Mouse (Mus musculus): ENCODE measurements around the gene Crim1. TPM values are rescaled to one million over a fixed set of nuclear protein-coding genes. Genes with fewer than 3 reads are reported as not detected.
"Not testable (repeated sequence)": the region's sequence is repeated elsewhere in the genome, so short reads cannot be mapped to it uniquely, and the experiment has no call there.

Gene Crim1
- total RNA-seq, 2 experiments from 2014 or later, result 19.3 to 20.1 TPM

DNA sequence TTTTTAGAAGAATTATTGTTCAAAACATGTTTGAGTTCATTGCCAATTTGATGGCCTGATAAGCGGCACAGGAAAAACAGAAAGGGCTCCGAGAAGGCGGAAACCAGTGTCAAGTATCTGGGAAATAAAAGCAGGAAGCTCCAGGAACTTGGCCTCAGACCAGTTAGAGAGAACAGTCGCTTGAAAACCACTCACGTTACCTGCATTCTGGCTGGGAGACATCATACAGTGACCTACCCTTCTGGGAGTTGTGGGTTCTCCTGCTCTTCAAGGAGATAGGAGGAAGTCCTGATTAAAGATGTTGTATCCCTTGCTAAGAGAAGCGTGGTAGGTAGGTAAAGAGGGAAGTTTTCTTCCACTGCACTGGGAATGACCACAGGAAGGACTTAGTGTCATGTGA is 44.7 kb downstream of the Crim1 start:
- intact Hi-C loops (cut with DNase I; ENCODE audit: low total_unique reads), result no loop called here
- DNase-seq, result no peak

DNA sequence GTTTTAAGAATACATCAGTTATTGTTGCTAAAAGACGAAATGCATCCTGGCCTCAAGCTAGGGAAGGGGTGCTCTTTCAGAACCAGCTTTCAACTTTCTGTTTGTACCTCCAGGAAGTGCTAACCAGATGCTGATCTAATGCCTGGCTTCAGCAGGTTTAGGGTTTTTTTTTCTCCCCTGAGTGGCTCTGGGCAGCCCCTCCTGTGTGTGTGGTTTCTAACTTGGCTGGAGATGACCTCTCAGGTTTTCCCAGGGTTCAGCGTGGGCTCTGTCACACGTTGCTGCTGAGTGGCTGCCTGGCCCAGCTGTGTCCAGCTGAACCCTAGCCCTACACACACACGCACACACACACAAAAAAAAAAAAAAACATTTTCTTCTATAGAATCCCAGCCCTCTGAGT is 45.4 kb downstream of the Crim1 start:
- intact Hi-C loops (cut with DNase I; ENCODE audit: low total_unique reads), result no loop called here
- DNase-seq, result no peak

DNA sequence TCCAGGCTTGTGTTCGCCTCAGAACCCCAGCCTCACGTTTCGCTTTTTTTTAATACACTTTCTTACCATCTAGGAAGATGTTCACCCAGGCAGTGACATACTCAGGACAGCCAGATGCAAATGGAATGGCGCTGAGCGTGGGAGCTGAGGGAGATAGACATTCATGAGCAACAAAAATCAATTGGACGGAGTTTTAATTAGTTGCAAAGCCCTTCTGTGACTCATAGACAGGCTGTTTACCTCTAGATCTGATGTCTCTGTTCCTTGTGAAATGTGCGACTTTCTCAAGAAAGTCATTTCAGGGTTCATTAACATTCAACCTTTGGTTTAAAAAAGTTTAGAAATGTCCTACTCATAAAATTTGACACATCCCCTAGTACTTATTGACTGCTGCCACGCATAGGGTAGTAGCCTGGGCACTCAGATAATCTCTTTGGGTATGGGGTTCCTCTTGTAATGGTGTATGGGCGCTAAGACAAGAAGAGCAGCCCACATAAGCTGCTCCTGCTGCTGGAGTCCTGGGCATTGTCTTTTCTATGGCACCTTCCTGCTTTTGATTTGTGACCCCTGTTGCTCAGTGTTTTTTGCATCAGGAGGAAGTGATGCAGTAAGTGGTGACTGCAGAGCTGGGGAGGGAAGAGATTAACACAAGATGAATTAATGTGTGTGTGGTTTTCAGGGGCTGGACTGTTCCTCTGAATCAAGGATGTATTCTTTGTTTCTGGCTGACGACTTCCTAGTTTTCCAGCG is 46.8 kb downstream of the Crim1 start:
- intact Hi-C loops (cut with DNase I; ENCODE audit: low total_unique reads), result no loop called here
- DNase-seq, result no peak

DNA sequence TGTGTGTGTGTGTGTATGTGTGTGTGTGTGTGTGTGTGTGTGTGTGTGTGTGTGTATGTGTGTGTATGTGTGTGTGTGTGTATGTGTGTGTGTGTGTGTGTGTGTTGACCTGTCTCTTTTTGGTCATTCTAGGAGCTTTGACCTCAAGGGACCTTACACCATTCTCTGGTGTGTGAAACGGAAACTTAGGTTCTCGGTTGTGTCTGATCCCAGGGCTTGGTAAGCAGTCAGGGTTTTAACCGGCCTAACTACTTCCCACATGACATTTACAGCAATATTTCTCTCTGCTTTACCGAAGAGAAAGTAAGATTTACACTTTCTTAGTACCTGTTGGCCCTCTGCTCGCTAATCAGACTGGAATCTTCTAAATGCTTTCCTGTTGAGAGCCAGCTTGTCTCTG is 48.1 kb downstream of the Crim1 start:
- DNase-seq, result no peak
- intact Hi-C loops (cut with DNase I; ENCODE audit: low total_unique reads), result no loop called here

DNA sequence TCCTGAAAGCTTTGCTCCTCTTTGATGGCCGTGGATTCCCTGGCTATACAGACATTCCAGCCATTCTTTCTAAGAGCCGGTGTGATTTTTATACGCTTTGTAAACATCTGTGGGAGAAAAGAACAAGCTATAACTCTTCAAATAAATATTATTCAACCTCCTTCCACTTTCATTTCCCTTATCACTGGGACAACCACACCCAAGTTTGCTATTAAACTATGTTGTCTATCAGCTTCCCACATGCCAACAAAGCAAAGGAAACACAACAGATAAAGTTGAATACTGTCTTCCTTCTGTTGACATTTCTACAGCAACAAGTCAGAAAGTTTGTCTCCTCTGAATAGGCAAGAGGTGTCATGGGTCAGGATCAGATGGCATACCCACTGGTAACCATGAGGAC is 48.9 kb downstream of the Crim1 start:
- no peak for DNase-seq
- intact Hi-C loops (cut with DNase I; ENCODE audit: low total_unique reads), result no loop called here

DNA sequence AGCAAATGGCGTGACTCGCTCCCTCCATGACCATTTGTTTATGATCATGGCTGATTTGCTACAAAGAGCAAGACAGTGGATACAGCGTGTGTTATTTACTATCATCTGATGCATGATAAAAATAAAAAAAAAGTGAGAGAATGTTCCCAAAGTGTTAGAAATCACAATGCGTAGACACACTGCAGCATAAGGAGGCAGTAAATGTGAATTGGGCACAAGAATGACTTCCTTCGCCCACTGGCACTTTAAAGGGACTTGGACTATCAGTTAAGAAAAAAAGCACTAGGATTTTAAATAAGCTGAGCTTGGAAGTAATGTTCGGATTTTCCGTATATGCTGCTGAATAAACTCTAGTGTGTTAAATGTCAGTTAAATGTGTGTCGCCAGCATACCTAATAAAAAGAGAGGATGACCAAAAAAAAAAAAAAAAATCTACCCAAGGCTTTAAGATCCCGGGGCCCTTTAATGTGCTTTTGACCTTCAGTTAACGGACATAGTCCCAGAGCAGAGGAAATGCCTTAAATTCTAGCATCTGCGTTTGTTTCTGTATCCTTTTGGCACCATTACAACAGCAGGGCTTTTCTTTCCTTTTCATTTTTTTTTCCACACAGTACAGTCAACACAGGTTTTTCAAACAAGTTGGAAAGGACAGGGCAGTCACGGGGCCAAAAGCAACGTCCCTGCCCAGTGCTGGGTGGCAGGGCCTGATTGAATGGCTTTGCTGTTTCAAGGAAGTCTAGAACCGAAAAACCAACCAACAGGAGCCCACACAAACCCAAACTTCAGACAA is 50.3 kb downstream of the Crim1 start:
- DNase-seq, result peak; percentile 21
- intact Hi-C loops (cut with DNase I; ENCODE audit: low total_unique reads), result no loop called here

DNA sequence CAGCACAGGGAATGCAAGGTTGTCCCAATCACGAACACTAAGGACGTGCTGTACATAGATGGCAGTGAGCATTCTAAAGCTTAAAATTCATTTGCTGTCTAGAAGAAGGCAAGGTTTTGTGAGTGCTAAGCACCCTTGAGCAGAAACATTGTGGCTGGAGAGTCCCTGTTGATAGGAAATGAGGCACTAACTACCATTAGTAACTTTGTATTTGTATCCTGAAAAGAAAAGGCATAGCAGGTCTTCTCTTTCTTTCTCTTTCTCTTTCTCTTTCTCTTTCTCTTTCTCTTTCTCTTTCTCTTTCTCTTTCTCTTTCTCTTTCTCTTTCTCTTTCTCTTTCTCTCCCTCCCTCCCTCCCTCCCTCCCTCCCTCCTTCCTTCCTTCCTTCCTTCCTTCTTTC is 53.5 kb downstream of the Crim1 start:
- DNase-seq; intact Hi-C loops (cut with DNase I; ENCODE audit: low total_unique reads): not testable (repeated sequence)

DNA sequence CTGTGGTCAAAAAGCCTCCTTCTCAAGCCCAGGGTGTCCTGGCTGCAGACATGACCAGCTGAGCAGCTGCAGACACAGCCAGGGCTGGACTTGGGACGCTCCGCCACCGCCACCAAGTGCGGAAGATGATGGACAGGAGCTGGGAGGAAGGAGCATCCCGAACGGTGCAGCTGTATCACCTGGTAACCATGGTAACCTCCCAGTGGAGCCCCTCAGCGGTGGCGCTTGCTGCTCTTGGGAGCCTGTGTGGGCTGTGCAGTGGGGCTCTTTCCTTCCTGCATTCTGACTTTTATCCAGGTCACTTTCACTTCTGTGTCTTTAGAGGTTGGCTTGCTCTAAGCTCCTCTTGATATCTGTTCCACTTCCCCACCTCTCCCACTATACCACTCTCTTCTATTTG is 54.2 kb downstream of the Crim1 start:
- intact Hi-C loops (cut with DNase I; ENCODE audit: low total_unique reads), result no loop called here
- peak; percentile 15 for DNase-seq

DNA sequence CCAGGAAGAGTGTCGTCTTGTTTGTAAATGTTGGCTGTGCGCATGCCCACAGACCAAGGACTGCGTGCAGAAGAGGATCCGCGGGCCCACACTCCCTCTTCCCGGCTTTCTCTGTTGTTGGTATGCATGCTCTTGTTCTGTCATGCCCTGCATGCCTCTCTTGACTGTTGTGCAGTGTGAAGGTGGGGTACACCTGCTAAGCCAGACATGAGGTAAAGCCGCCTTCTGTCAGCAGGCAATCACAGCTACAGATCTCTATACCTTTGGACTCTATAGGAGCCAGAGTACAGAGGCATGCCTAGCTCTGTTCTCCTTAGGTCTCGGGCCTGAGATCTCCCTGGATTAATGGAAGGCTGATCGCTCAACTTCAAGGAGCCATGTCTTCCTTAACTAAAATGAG is 55.7 kb downstream of the Crim1 start:
- intact Hi-C loops (cut with DNase I; ENCODE audit: low total_unique reads), result no loop called here

DNA sequence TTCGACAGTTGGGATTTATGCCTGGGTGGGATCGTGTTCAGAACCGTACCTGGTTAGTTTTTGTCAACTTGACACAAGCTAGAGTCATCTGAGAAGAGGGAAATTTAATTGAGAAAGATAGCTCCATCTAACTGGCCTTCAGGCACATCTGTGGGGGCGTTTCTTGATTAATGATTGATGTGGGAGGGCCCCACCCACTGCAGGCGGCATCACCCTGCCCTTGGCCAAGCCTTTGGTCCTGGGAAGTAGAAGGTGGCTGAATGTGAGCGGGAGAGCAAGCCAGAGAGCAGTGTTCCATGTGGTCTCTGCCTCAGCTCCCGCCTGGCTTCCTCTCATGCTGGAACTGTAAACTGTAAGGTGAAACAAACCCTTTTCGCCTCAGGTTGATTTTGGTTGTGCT is 56.5 kb downstream of the Crim1 start:
- DNase-seq, result no peak
- intact Hi-C loops (cut with DNase I; ENCODE audit: low total_unique reads), result no loop called here

More for the DNA sequence above, 55.7 kb downstream of the Crim1 start:
- no peak for DNase-seq

DNA sequence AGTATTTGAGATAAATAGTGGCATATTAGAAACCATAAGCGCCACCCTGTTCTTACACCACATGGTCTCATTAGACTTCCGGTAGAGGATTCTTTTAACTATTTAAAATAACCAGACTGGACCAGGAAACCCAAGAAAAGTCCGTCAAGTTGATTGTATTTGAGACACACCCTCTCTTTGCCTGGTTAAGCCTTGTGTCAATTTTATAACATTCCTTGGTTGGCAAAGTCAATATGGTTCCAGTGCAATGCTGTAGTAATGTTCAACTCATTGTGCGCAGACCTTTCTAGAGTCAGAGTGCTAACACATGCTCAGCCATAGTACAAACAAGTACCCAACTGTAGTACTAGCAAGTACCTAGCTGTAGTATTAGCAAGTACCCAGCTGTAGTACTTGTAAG is 61.6 kb downstream of the Crim1 start:
- DNase-seq, result no peak
- intact Hi-C loops (cut with DNase I; ENCODE audit: low total_unique reads), result no loop called here

DNA sequence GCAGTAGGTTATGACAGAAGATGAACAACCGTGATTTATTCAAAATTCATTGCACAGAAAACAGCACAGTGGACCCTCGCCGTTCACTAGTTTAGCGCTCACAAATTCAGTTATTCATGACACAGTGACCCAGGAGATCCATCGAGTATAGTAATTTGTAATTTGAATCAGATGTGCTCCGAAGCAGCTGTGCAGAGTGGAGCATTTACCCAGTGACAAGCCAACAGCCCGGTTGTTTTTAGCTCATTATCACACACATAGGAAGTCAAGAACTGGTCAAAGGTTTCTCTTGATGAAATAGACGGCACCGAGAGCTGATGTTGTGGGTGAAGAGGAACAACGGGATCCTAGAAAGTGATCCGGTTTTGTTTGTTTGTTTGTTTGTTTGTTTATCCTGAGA is 64.1 kb downstream of the Crim1 start:
- DNase-seq, result no peak
- intact Hi-C loops (cut with DNase I; ENCODE audit: low total_unique reads), result no loop called here

DNA sequence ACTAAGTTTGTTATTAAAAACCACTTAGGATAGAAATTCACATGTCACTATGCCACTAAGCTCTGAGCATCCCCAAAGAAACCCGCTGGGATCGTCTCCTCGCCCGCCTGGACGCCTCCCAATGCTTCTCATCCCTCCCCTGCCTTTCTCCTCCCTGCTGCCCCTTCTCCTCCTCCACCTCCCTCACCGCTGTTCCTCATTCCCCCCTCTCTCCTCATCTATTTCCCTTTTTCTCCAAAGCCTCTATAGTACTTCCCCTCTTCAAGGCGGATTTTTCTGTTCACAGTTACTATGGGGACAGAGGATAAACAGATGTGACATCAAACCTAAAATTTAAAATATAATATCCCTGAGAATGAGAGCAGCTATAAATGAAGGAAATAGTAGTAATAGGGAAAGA is 65.1 kb downstream of the Crim1 start:
- DNase-seq, result no peak
- intact Hi-C loops (cut with DNase I; ENCODE audit: low total_unique reads), result no loop called here

DNA sequence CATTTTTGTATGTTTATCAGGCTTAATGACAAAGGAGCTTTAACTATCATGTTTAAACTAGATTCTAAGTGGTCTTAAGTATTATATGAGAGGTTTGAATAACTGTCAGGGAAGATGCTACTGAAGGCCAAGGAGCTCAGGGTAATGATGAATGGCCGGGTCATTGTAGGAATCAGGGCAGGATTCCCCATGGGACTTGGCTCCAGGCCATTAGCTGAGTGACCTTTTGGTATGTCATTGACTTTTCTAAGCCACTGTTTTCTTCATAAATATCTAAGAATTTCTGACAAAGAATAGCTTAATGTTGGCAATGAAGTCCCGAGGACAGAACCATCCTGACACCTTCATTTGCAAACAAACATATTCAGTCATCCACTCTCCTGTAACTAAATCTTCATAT is 66.2 kb downstream of the Crim1 start:
- no peak for DNase-seq
- intact Hi-C loops (cut with DNase I; ENCODE audit: low total_unique reads), result no loop called here

DNA sequence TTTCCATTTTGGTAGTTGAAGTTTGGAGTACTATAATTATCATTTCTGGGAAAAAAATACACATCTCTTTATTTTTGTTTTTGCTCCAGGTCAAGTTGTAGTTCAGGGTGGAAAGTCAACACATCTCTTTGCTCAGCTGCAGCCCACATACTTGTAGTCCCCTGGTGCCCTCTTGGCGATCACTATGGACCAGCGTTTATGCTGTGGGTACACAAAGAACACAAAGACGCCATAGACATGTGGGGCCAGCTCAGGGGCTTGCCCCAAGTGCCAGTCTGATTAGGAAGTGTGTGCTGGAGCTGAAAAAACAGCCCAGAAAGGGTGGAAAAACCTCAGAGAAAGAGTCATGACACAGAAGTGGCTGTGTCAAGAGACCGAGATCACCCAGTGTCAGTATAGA is 68.5 kb downstream of the Crim1 start:
- intact Hi-C loops (cut with DNase I; ENCODE audit: low total_unique reads), result no loop called here
- no peak for DNase-seq

DNA sequence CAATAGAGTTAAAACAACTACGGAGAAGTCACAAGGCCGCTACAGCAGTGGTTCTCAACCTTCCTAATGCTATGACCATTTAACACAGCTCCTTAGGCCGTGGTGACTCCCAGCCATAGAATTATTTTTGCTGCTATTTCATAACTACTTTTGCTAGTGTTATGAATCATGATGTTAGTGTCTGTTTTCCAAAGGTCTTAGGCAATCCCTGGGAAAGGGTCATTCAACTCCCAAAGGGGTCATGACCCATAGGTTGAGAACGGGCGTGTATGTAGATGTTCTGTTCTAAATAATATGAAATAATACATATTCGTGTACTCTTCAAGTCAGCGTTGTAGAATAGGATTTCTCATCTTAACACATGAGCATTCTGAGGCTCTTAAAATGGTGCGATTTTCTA is 69.3 kb downstream of the Crim1 start:
- no peak for DNase-seq
- intact Hi-C loops (cut with DNase I; ENCODE audit: low total_unique reads), result no loop called here

DNA sequence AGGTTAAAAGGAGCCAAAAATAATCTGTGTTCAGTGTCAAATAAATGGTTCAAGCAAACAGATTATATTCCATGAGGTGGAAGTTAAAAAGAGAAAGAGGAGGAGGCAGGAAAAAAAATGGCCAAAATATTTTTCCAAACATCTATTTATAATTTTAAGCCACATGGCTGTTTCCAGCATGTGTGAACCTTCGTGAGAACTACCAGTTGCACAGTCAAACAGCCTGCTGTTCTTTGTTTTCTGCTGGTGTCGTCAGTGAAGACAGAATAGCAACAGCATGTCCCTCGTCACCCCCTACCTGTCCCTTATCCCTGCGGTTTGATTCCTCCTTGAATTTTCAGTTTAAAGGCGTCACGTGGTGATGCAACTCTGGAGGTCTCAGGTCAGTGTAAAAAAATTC is 70.0 kb downstream of the Crim1 start:
- no peak for DNase-seq
- intact Hi-C loops (cut with DNase I; ENCODE audit: low total_unique reads), result no loop called here

DNA sequence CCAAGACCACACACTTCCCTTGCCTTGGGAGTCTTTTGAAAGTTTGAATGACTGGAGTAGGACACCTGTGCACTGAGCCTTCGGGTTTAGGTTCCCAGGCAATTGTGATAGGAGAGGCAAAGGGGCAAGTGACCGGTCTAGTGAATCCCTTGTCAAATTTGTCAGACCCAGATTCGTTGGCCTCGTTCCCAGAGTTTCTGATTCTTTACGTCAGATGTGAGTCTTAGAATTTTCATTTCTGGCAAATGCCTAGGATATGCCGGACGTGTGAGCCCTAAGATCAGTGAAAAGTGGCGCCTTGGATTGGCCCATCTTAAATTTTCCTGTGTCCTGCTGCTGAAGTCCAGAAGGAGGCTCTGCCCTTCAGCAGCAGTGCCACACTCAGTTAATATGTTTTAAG is 71.7 kb downstream of the Crim1 start:
- intact Hi-C loops (cut with DNase I; ENCODE audit: low total_unique reads), result no loop called here
- DNase-seq, result no peak

DNA sequence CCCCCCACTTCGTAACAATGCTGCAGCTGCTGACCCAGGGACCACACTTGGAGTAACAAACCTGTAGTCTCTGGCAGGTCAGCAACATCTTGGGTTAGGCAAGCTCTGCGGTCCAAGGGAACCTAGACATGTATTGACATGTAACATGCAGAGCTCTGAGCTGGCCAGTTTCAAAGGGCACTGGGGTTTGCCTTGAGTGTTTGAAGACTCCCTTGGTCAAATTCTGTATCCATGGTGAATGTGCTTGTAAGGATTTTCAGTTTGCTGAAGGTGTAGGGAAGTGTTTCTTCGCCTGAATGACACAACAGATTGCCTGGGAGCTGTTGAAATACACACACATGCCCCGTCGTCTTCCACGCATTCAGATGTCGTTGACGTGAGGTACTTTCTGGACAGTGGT is 72.1 kb downstream of the Crim1 start:
- intact Hi-C loops (cut with DNase I; ENCODE audit: low total_unique reads), result no loop called here
- DNase-seq, result no peak

DNA sequence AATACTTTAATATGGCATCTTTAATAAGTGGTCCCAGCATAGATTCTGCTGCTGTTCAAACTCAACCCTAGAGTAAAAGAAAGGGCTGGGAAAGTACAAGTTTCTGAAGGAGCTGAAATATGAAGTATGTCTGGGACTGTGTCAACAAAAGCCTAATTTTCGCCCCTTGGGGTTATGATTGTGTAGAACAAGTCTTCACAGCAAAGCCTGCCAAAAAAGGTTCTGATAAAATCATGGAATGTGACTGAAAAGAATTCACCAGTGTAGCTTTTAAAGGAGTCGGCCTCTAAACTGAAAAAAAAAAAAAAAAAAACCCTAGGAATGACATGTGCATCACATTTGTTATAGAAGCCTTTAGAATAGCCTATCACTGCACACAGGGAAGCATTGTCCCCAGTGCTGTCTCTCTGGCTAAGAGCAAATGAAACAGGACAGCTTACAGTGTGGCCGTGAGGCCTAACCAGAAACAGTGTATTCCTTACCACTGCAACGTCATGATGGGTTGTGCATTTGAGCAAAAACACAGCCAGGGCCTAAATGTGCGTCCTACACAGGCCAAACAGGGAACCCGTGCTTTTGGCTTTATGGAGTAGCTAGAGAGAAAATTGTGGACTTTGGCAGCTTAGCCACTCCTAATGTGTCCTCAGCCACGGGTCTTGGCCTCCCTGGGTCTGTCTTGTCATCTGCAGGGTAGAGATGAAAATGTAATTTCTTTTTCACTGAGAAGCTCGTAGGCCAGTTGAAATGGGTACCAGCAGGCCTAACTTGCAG is 72.8 kb downstream of the Crim1 start:
- no peak for DNase-seq
- intact Hi-C loops (cut with DNase I; ENCODE audit: low total_unique reads), result no loop called here

DNA sequence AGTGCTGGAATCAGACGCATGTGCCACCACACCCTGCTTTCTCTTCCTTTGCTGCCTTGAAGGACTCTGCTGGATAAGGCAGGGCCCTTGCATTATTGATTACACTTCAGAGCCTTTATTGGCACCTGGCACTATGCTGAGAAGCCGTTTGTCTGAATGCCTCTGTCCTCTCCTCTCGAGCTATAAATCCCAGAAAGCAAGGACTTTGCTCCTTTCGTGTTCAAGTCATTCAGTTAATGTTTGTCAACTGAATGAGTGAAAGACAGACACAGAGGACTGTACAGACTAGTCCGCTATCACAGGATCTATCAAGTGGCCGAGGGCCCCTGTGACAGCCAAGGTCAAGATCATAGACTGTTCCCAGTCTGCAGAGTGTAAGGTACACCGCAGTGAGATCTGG is 73.8 kb downstream of the Crim1 start:
- intact Hi-C loops (cut with DNase I; ENCODE audit: low total_unique reads), result no loop called here
- no peak for DNase-seq
